Mouse (Mus musculus): ENCODE results near the gene Igfbp7. TPM values are rescaled to one million over a fixed set of nuclear protein-coding genes. Genes with fewer than 3 reads are reported as not detected.

Igfbp7 gene
- polyA plus RNA-seq, 1 experiment from 2014 or later: 52.8 TPM

Other genes starting within 250 kb of the Igfbp7 start
- 3.7 and 6.0 TPM in 2 replicates for gene Spink2, start 196.6 kb downstream of the Igfbp7 start, polyA plus RNA-seq (2014; fragmentation: Nextera tagmentation; extraction: Ambion mirVana)
- 5.2 and 8.1 TPM in 2 replicates for gene Rest, start 142.6 kb downstream of the Igfbp7 start, polyA plus RNA-seq (2014; fragmentation: Nextera tagmentation; extraction: Ambion mirVana)
- 32.1 and 36.6 TPM in 2 replicates for gene Noa1, start 98.0 kb downstream of the Igfbp7 start, polyA plus RNA-seq (2014; fragmentation: Nextera tagmentation; extraction: Ambion mirVana)
- 58.7 and 72.9 TPM in 2 replicates for gene Polr2b, start 97.9 kb downstream of the Igfbp7 start, polyA plus RNA-seq (2014; fragmentation: Nextera tagmentation; extraction: Ambion mirVana)

Data from neural tube, embryonic 14.5 days (tissue).